Mouse (Mus musculus): ENCODE measurements around the gene Mrgprx2. TPM values are rescaled to one million over a fixed set of nuclear protein-coding genes. Genes with fewer than 3 reads are reported as not detected.
"Not testable (repeated sequence)": the region's sequence is repeated elsewhere in the genome, so short reads cannot be mapped to it uniquely, and the experiment has no call there.

The Mrgprx2 gene
- not detected in 2 replicates for polyA plus RNA-seq (2015; fragmentation: Nextera tagmentation; extraction: Ambion mirVana)

GRCm38 (mm10) chr7:48499221-48499620 is at the start of gene Mrgprx2:
Mrgprx2 (minus strand) TSS chr7:48499321.
- Histone ChIP-seq H3K27me3 (ENCODE audit: control insufficient read depth, insufficient read depth, low read length) (no peaks in the 10 kb centered on the region), H3K27ac (ENCODE audit: low read length) (no peak within 1 kb of the TSS), H3K4me2 (ENCODE audit: low read depth, low read length) (no peak within 1 kb of the TSS), H3K9me3 (replicated peaks; ENCODE audit: control insufficient read depth, low read length) (peaks cover 8% of the 10 kb centered on the region), H3K36me3 (ENCODE audit: control insufficient read depth, insufficient read depth) (no peaks in the 10 kb centered on the region), H3K4me3 (ENCODE audit: low read length) (no peak within 1 kb of the TSS), H3K9ac (ENCODE audit: low read length) (no peak within 1 kb of the TSS), H3K4me1 (ENCODE audit: control insufficient read depth, insufficient read depth, low read length) (no peaks in the 10 kb centered on the region)
- ATAC-seq (replicated peaks; ENCODE audit: extremely low read depth, insufficient read depth, low FRiP score): no peak

GRCm38 (mm10) chr7:48456242-48456641 is 42.9 kb downstream of the Mrgprx2 start, which contains the start of gene Mrgprb1:
Mrgprb1 (minus strand) TSS chr7:48456342.
- no peak for ATAC-seq (replicated peaks; ENCODE audit: extremely low read depth, insufficient read depth, low FRiP score)
- 82% methylated on average over 3 of the region's 3 CpGs for WGBS

GRCm38 (mm10) chr7:48436581-48436980 is 62.5 kb downstream of the Mrgprx2 start:
- Histone ChIP-seq H3K4me3 (ENCODE audit: low read length) (no peak overlapping the region), H3K4me1 (ENCODE audit: control insufficient read depth, insufficient read depth, low read length) (no peaks in the 10 kb centered on the region), H3K4me2 (ENCODE audit: low read depth, low read length) (no peak overlapping the region), H3K27me3 (ENCODE audit: control insufficient read depth, insufficient read depth, low read length) (no peaks in the 10 kb centered on the region), H3K27ac (ENCODE audit: low read length) (no peak overlapping the region), H3K9ac (ENCODE audit: low read length) (no peak overlapping the region), H3K36me3 (ENCODE audit: control insufficient read depth, insufficient read depth) (no peaks in the 10 kb centered on the region), H3K9me3 (replicated peaks; ENCODE audit: control insufficient read depth, low read length) (peaks cover 9% of the 10 kb centered on the region; the same call in 1 of the 2 replicates)
- no peak for ATAC-seq (replicated peaks; ENCODE audit: extremely low read depth, insufficient read depth, low FRiP score)
- 46% methylated on average over 3 of the region's 3 CpGs for WGBS

More at GRCm38 (mm10) chr7:48456242-48456641, 42.9 kb downstream of the Mrgprx2 start, which contains the start of gene Mrgprb1:
- Histone ChIP-seq H3K9me3 (replicated peaks; ENCODE audit: control insufficient read depth, low read length) (peaks cover 5% of the 10 kb centered on the region; the same call in 1 of the 2 replicates), H3K9ac (ENCODE audit: low read length) (no peak within 1 kb of the TSS), H3K27ac (ENCODE audit: low read length) (no peak within 1 kb of the TSS), H3K27me3 (ENCODE audit: control insufficient read depth, insufficient read depth, low read length) (no peaks in the 10 kb centered on the region), H3K4me2 (ENCODE audit: low read depth, low read length) (no peak within 1 kb of the TSS), H3K36me3 (ENCODE audit: control insufficient read depth, insufficient read depth) (no peaks in the 10 kb centered on the region), H3K4me1 (ENCODE audit: control insufficient read depth, insufficient read depth, low read length) (no peaks in the 10 kb centered on the region), H3K4me3 (ENCODE audit: low read length) (no peak within 1 kb of the TSS)

GRCm38 (mm10) chr7:48435936-48436335 is 63.2 kb downstream of the Mrgprx2 start:
- H3K4me2 ChIP-seq (ENCODE audit: low read depth, low read length); H3K36me3 ChIP-seq (ENCODE audit: control insufficient read depth, insufficient read depth); H3K9ac ChIP-seq (ENCODE audit: low read length); H3K4me3 ChIP-seq (ENCODE audit: low read length); H3K9me3 ChIP-seq (replicated peaks; ENCODE audit: control insufficient read depth, low read length); H3K27me3 ChIP-seq (ENCODE audit: control insufficient read depth, insufficient read depth, low read length); H3K27ac ChIP-seq (ENCODE audit: low read length); ATAC-seq (replicated peaks; ENCODE audit: extremely low read depth, insufficient read depth, low FRiP score); H3K4me1 ChIP-seq (ENCODE audit: control insufficient read depth, insufficient read depth, low read length): not testable (repeated sequence)
- 66% methylated on average over 3 of the region's 3 CpGs for WGBS

Other genes with a start within 250 kb of the Mrgprx2 start
- gene Mrgprb8, start 110.8 kb downstream of the Mrgprx2 start, polyA plus RNA-seq (2015; fragmentation: Nextera tagmentation; extraction: Ambion mirVana): not detected in 2 replicates
- gene Mrgprb1, start 43.0 kb downstream of the Mrgprx2 start, polyA plus RNA-seq (2015; fragmentation: Nextera tagmentation; extraction: Ambion mirVana): not detected in 2 replicates
- gene Mrgprb2, start 58.8 kb upstream of the Mrgprx2 start, polyA plus RNA-seq (2015; fragmentation: Nextera tagmentation; extraction: Ambion mirVana): not detected in 2 replicates
- not detected in 2 replicates for gene Mrgprb3, start 144.5 kb upstream of the Mrgprx2 start, polyA plus RNA-seq (2015; fragmentation: Nextera tagmentation; extraction: Ambion mirVana)